12 mouse cellular contexts compared by ENCODE assay signal in genomic region chr11:51898326-51899080, GRCm38 (mm10). TPM values are rescaled to one million over a fixed set of nuclear protein-coding genes. Genes with fewer than 3 reads are reported as not detected.
DNase-seq lines count a peak whose midpoint lies in the region; ATAC-seq lines count a peak whose summit lies in the region.
"Had no signal": no experiment of that assay in that cellular context is flagged by ENCODE, and none has a peak within 500 bp of the region (broad histone marks: within the 10 kb centered on the region; RNA-seq: fewer than 3 reads in every experiment).

No protein-coding gene starts in this region.

- peak; percentile 91 for ATAC-seq in frontal cortex, adult (ENCODE audit: low TSS enrichment)
- ATAC-seq: liver, postnatal 0 days had no signal

- H3K36me3 ChIP-seq in hindbrain, embryonic 10.5 days: no peaks in the 10 kb centered on the region

- H3K9me3 ChIP-seq in hindbrain, embryonic 10.5 days: no peaks in the 10 kb centered on the region

- peak; percentile 70 to 74 for DNase-seq in cerebellum, postnatal 10 days
- no peak for DNase-seq in cerebellum, adult 11-12 months
- peak; percentile 80 to 92 for DNase-seq in left cerebral cortex, adult 18-20 months (ENCODE audit: low spot score in 2 of 2)
- DNase-seq in right cerebral cortex, postnatal 10 days (ENCODE audit: low spot score in 2 of 2): peak; percentile 76 to 90
- DNase-seq in B cell, adult 2 months: no peak
- DNase-seq in hindbrain, embryonic 10.5 days (ENCODE audit: low spot score): no peak
- DNase-seq in gastrocnemius, adult 8-10 months (ENCODE audit: low spot score in 2 of 2): no peak
- DNase-seq: cerebellum, adult 8-10 months; gastrocnemius, postnatal 36 days; kidney, adult 9 months; liver, postnatal 0 days had no signal

- H3K27me3 ChIP-seq in hindbrain, embryonic 10.5 days (ENCODE audit: insufficient read depth, poor library complexity, severe bottlenecking): no peaks in the 10 kb centered on the region

- no peak overlapping the region for H3K27ac ChIP-seq in hindbrain, embryonic 10.5 days

- H3K4me3 ChIP-seq in hindbrain, embryonic 10.5 days: no peak overlapping the region

- 70% methylated on average over 21 of the region's 21 CpGs for WGBS in hindbrain, embryonic 10.5 days

- H3K4me1 ChIP-seq in hindbrain, embryonic 10.5 days (replicated peaks): 0 out of 2 replicates have a peak, but pooled peaks cover 4% of the 10 kb centered on the region

RNA-seq across cellular contexts. Expression of gene Jade2, which starts 41.0 kb away (rescaled TPM):
- 10 to 100 TPM; 65.4 to 70.5 TPM for total RNA-seq in left cerebral cortex, adult 18-20 months (2021)
- 0.35 and 0.39 TPM in 2 replicates for polyA plus RNA-seq in hindbrain, embryonic 10.5 days (2016; fragmentation: Nextera tagmentation; extraction: Ambion mirVana)
- total RNA-seq in gastrocnemius, adult 8-10 months (2022): 10 to 100 TPM in 1 of 4 experiments, 1 to 10 TPM in 3; 4.4 to 10.0 (median 9.1) TPM

Comparison
In these comparisons a context has a peak if more than half of its experiments do, and no peak if none do; other contexts are left out.
1. DNase-seq: peak in cerebellum, postnatal 10 days (2 of 2), left cerebral cortex, adult 18-20 months (2 of 2) and right cerebral cortex, postnatal 10 days (2 of 2); none in cerebellum, adult 11-12 months (single experiment), B cell, adult 2 months (0 of 2), hindbrain, embryonic 10.5 days (single experiment) and gastrocnemius, adult 8-10 months (0 of 2).
2. RNA of gene Jade2, which starts 41.0 kb away (total RNA-seq): 65.4 to 70.5 TPM in left cerebral cortex, adult 18-20 months; 4.4 to 10.0 TPM in gastrocnemius, adult 8-10 months; every median in the first group is over 4 times any median in the second.